Mouse (Mus musculus) kidney, embryonic 16.5 days (tissue): ENCODE data around the gene A930033H14Rik. TPM values are rescaled to one million over a fixed set of nuclear protein-coding genes. Genes with fewer than 3 reads are reported as not detected.
A peak's percentile ranks its signal among the peaks of the same experiment; 100 is the strongest.

ENCODE experiments used
- ATAC-seq: fragments of 200-750 bp; cut with Nextera tagmentation; 2 replicates; pipeline ENCODE4 v1.8.0; 2017; ENCODE audit warnings: moderate TSS enrichment; ENCODE audit not compliant: low FRiP score, low TSS enrichment
- H3K27ac ChIP-seq: fragments of 300-500 bp; sonication (generic); 2 replicates; pipeline ENCODE4 v1.5.1; 2014; ENCODE audit warnings: low read length
- H3K27me3 ChIP-seq: fragments of 300-500 bp; sonication (generic); 2 replicates; pipeline ENCODE4 v1.6.1; 2014; ENCODE audit warnings: low read length, control low read depth, mixed read lengths; ENCODE audit not compliant: insufficient read depth
- H3K36me3 ChIP-seq: fragments of 300-500 bp; sonication (generic); 2 replicates; pipeline ENCODE4 v1.6.1; 2014; ENCODE audit warnings: low read length, control low read depth, mixed read lengths; ENCODE audit not compliant: insufficient read depth
- H3K4me1 ChIP-seq: fragments of 300-500 bp; sonication (generic); 2 replicates; pipeline ENCODE4 v1.6.1; 2014; ENCODE audit warnings: low read length, control low read depth, mixed read lengths; ENCODE audit not compliant: insufficient read depth
- H3K4me2 ChIP-seq: fragments of 300-500 bp; sonication (generic); replicated peaks from 2 replicates; pipeline ENCODE4 v1.6.1; 2014; ENCODE audit warnings: low read depth, low read length
- H3K4me3 ChIP-seq: fragments of 300-500 bp; sonication (generic); 2 replicates; pipeline ENCODE4 v1.5.1; 2014; ENCODE audit warnings: mild to moderate bottlenecking, low read length
- H3K9ac ChIP-seq: fragments of 300-500 bp; sonication (generic); replicated peaks from 2 replicates; pipeline ENCODE4 v1.6.1; 2014; ENCODE audit warnings: low read length
- H3K9me3 ChIP-seq: fragments of 300-500 bp; sonication (generic); 2 replicates; pipeline ENCODE4 v1.6.1; 2016; ENCODE audit warnings: low read length, control low read depth
- WGBS: fragments of 180-500 bp; shearing (Covaris S2); extraction: QIAGEN DNeasy Blood & Tissue Kit; methylation state at CpG from one replicate; pipeline ENCODE4 v1.1.7; 2014; 5-methylcytosine and 5-hydroxymethylcytosine counted together
- polyA plus RNA-seq: library from polyadenylated mRNA; unstranded; fragments of >200 nt; fragmentation: Nextera tagmentation; extraction: Ambion mirVana; gene quantifications from 2 replicates; pipeline ENCODE4 v1.2.1, GENCODE M21; 2015

The A930033H14Rik gene
- polyA plus RNA-seq, 1 experiment from 2014 or later: 2.3 TPM

GRCm38 (mm10) chr10:69185894-69186893, 26.7 kb downstream of the A930033H14Rik start:
- H3K27ac ChIP-seq: peak overlapping the region; percentile 86
- 17% methylated on average over 21 of the region's 21 CpGs for WGBS
- H3K9ac ChIP-seq: peak overlapping the region; percentile 52; the same call in 1 of the 2 replicates
- H3K4me3 ChIP-seq: peak overlapping the region; percentile 46
- H3K4me2 ChIP-seq: peak overlapping the region; percentile 59
- no peaks in the 10 kb centered on the region for H3K27me3 ChIP-seq
- H3K36me3 ChIP-seq: no peaks in the 10 kb centered on the region
- peaks cover 8% of the 10 kb centered on the region; the same call in 1 of the 2 replicates for H3K4me1 ChIP-seq
- 0 out of 2 replicates have a peak, but pooled peaks cover 3% of the 10 kb centered on the region for H3K9me3 ChIP-seq
- peak; percentile 90 for ATAC-seq

DNA sequence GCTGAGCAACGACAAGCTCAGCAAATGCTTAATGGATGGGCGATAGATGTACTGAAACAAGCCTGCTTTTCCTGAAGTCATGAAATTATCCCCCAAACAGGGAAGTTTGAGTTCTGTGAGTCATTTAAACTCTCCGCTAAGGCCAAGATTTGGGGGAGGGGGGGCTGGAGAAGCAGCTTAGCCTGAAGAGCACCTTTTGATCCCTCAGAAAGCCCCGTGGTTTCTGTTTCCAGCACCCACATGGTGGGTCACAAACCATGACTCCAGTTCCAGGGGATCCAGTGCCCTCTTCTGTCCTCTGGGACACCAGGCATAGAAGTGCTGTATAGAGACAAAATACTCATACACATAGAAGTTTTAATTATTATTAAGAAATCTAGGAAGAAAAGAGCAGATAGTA, 27.5 kb downstream of the A930033H14Rik start:
- no peak overlapping the region for H3K4me3 ChIP-seq
- H3K27ac ChIP-seq: peak overlapping the region; percentile 86
- no peak overlapping the region for H3K9ac ChIP-seq
- H3K4me1 ChIP-seq: peaks cover 11% of the 10 kb centered on the region; the same call in 1 of the 2 replicates
- H3K9me3 ChIP-seq: 0 out of 2 replicates have a peak, but pooled peaks cover 3% of the 10 kb centered on the region
- H3K27me3 ChIP-seq: no peaks in the 10 kb centered on the region
- peak overlapping the region; percentile 59 for H3K4me2 ChIP-seq
- no peaks in the 10 kb centered on the region for H3K36me3 ChIP-seq
- WGBS: 72% methylated on average over 4 of the region's 4 CpGs
- peak; percentile 14; the same call in 1 of the 2 replicates for ATAC-seq

GRCm38 (mm10) chr10:69184903-69185302, 28.0 kb downstream of the A930033H14Rik start:
- H3K4me1 ChIP-seq: peaks cover 13% of the 10 kb centered on the region; the same call in 1 of the 2 replicates
- H3K4me2 ChIP-seq: no peak overlapping the region
- WGBS: 97% methylated on average over 4 of the region's 4 CpGs
- 0 out of 2 replicates have a peak, but pooled peaks cover 3% of the 10 kb centered on the region for H3K9me3 ChIP-seq
- no peak overlapping the region for H3K4me3 ChIP-seq
- no peaks in the 10 kb centered on the region for H3K36me3 ChIP-seq
- H3K9ac ChIP-seq: no peak overlapping the region
- H3K27me3 ChIP-seq: no peaks in the 10 kb centered on the region
- H3K27ac ChIP-seq: peak overlapping the region; percentile 86; the same call in 1 of the 2 replicates
- ATAC-seq: peak; percentile 44; the same call in 1 of the 2 replicates

DNA sequence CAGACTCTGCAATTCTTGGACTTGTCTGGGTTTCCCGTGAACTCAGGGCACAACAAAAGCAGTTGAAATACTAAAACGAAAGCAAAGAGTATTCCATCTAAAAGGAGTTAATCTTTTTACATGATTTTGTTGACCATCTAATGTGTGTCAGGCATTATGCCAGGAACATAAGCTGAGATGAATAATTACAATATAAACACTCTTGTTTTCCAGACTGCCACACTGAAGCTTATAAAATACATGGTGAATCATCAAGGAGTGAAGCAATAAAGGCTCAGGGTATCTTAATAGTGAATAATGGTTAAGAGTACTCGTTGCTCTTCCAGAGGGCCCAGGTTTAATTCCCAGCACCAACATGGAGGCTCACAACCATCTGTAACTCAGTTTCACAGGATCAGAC, 31.9 kb downstream of the A930033H14Rik start:
- Histone ChIP-seq H3K27ac (no peak overlapping the region), H3K9ac (no peak overlapping the region), H3K27me3 (no peaks in the 10 kb centered on the region), H3K4me2 (no peak overlapping the region), H3K36me3 (no peaks in the 10 kb centered on the region), H3K9me3 (peaks cover 6% of the 10 kb centered on the region; the same call in 1 of the 2 replicates), H3K4me1 (peaks cover 10% of the 10 kb centered on the region; the same call in 1 of the 2 replicates), H3K4me3 (no peak overlapping the region)
- 47% methylated on average over 3 of the region's 3 CpGs for WGBS
- no peak for ATAC-seq

- H3K4me3 ChIP-seq: no peak overlapping the region
- peaks cover 4% of the 10 kb centered on the region; the same call in 1 of the 2 replicates for H3K4me1 ChIP-seq
- no peak overlapping the region for H3K4me2 ChIP-seq
- no peaks in the 10 kb centered on the region for H3K36me3 ChIP-seq
- WGBS: 92% methylated on average over 1 of the region's 1 CpGs
- H3K27ac ChIP-seq: no peak overlapping the region
- H3K27me3 ChIP-seq: no peaks in the 10 kb centered on the region
- H3K9me3 ChIP-seq: peaks cover 3% of the 10 kb centered on the region; the same call in 1 of the 2 replicates
- no peak for ATAC-seq
- H3K9ac ChIP-seq: no peak overlapping the region
Observed at GRCm38 (mm10) chr10:69179341-69179740, 33.6 kb downstream of the A930033H14Rik start.

GRCm38 (mm10) chr10:69176116-69176515, 36.8 kb downstream of the A930033H14Rik start:
- Histone ChIP-seq H3K9me3 (peaks cover 3% of the 10 kb centered on the region; the same call in 1 of the 2 replicates), H3K27me3 (no peaks in the 10 kb centered on the region), H3K27ac (no peak overlapping the region), H3K9ac (no peak overlapping the region), H3K4me3 (no peak overlapping the region), H3K4me2 (no peak overlapping the region), H3K36me3 (no peaks in the 10 kb centered on the region), H3K4me1 (peaks cover 4% of the 10 kb centered on the region; the same call in 1 of the 2 replicates)
- ATAC-seq: no peak
- WGBS: 80% methylated on average over 3 of the region's 3 CpGs

- Histone ChIP-seq H3K27me3 (no peaks in the 10 kb centered on the region), H3K4me2 (no peak overlapping the region), H3K27ac (no peak overlapping the region), H3K9ac (no peak overlapping the region), H3K4me1 (no peaks in the 10 kb centered on the region), H3K36me3 (no peaks in the 10 kb centered on the region), H3K4me3 (no peak overlapping the region), H3K9me3 (no peaks in the 10 kb centered on the region)
- WGBS: 77% methylated on average over 3 of the region's 3 CpGs
- no peak for ATAC-seq
Observed at GRCm38 (mm10) chr10:69172412-69172811, 40.5 kb downstream of the A930033H14Rik start.

DNA sequence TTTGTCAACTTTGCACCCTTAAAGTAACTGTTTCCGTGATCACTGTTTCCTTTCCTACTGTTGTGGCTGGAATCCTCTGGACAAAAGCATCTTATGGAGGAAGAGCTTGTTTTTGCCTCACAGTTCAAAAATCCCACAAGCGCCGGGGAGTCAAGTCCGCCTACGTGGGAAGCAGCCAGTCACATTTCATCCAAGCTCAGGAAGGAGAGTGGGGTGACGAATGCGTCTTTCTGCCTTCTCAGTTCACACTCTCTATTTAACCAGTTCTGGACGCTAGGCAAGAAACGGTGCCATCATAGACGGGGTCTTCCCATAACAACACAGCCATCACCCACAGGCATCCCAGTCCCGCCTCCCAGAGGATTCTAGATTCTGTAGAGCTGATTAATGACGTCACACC, 46.4 kb downstream of the A930033H14Rik start:
- H3K27me3 ChIP-seq: no peaks in the 10 kb centered on the region
- peak overlapping the region; percentile 84 for H3K27ac ChIP-seq
- H3K4me2 ChIP-seq: peak overlapping the region; percentile 8; the same call in 1 of the 2 replicates
- H3K4me3 ChIP-seq: no peak overlapping the region
- no peaks in the 10 kb centered on the region for H3K36me3 ChIP-seq
- peaks cover 11% of the 10 kb centered on the region for H3K4me1 ChIP-seq
- ATAC-seq: no peak
- H3K9me3 ChIP-seq: peaks cover 5% of the 10 kb centered on the region; the same call in 1 of the 2 replicates
- WGBS: 61% methylated on average over 12 of the region's 12 CpGs
- no peak overlapping the region for H3K9ac ChIP-seq

- ATAC-seq: peak; percentile 34; the same call in 1 of the 2 replicates
- Histone ChIP-seq H3K9ac (no peak overlapping the region), H3K27me3 (no peaks in the 10 kb centered on the region), H3K9me3 (peaks cover 5% of the 10 kb centered on the region; the same call in 1 of the 2 replicates), H3K4me2 (no peak overlapping the region), H3K4me1 (peaks cover 11% of the 10 kb centered on the region), H3K36me3 (no peaks in the 10 kb centered on the region), H3K27ac (peak overlapping the region; percentile 84), H3K4me3 (no peak overlapping the region)
- 43% methylated on average over 3 of the region's 3 CpGs for WGBS
Observed at GRCm38 (mm10) chr10:69165847-69166246, 47.1 kb downstream of the A930033H14Rik start.
